Mouse (Mus musculus): ENCODE measurements around the gene Gm37240. TPM values are rescaled to one million over a fixed set of nuclear protein-coding genes. Genes with fewer than 3 reads are reported as not detected.

Gene Gm37240
- polyA plus RNA-seq, 1 experiment = not detected

DNA sequence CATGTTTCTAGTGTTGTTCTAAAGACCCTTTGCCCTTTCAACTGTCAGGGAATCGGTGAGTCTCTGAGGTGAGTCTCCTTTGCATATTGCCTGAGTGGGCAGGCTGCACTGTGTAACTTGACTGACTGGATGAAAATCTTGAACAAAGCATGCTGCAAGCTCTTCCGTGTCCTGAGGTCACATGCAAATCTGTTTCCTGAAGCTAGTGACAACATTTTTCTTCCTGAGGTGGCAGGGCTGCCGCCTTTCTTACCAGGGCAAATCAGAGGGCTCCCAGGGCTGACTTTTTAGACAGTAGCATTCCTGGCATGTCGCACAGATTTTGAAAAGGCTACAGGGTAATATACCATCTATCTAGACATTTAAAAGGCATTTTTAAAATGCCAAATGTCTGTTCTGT is 451.9 kb downstream of the Gm37240 start:
- 0 out of 2 replicates have a peak, but pooled peaks cover 2% of the 10 kb centered on the region for H3K4me1 ChIP-seq (ENCODE audit: control insufficient read depth, insufficient read depth, low read length)
- 79% methylated on average over 4 of the region's 4 CpGs for WGBS
- TF ChIP-seq CTCF (IDR thresholded peaks at IDR 0.05; ENCODE audit: insufficient read depth, low read depth, low read length) (no peak), POLR2A (IDR thresholded peaks at IDR 0.05; ENCODE audit: insufficient read depth, low read depth, low read length) (no peak)
- no peak overlapping the region for H3K4me3 ChIP-seq (ENCODE audit: insufficient read depth, low read depth, low read length)
- H3K27ac ChIP-seq (ENCODE audit: insufficient read depth, low read depth, low read length) = no peak overlapping the region

DNA sequence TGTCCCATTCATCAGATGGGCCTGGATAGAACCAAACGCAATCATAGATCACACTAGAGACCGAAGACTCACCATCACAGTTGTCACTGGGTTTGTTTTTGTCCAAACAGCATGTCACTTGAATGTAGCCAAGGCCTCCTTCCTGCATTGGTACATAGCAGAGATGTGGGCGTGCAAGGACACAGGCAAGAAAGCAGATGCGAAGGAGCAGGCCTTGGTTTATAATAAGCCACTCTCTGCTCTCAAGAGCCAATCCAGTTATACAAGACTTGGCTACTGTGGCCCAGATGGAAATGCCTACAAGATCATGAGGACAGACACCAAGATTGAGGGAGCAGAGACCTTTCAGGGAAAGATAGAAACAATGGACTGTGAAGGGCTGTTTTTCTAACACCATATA is 456.1 kb downstream of the Gm37240 start:
- Histone ChIP-seq H3K4me3 (ENCODE audit: insufficient read depth, low read depth, low read length) (no peak overlapping the region), H3K4me1 (ENCODE audit: control insufficient read depth, insufficient read depth, low read length) (no peaks in the 10 kb centered on the region), H3K27ac (ENCODE audit: insufficient read depth, low read depth, low read length) (no peak overlapping the region)
- TF ChIP-seq CTCF (IDR thresholded peaks at IDR 0.05; ENCODE audit: insufficient read depth, low read depth, low read length) = no peak
- no peak for TF ChIP-seq POLR2A (IDR thresholded peaks at IDR 0.05; ENCODE audit: insufficient read depth, low read depth, low read length)
- 97% methylated on average over 4 of the region's 4 CpGs for WGBS

DNA sequence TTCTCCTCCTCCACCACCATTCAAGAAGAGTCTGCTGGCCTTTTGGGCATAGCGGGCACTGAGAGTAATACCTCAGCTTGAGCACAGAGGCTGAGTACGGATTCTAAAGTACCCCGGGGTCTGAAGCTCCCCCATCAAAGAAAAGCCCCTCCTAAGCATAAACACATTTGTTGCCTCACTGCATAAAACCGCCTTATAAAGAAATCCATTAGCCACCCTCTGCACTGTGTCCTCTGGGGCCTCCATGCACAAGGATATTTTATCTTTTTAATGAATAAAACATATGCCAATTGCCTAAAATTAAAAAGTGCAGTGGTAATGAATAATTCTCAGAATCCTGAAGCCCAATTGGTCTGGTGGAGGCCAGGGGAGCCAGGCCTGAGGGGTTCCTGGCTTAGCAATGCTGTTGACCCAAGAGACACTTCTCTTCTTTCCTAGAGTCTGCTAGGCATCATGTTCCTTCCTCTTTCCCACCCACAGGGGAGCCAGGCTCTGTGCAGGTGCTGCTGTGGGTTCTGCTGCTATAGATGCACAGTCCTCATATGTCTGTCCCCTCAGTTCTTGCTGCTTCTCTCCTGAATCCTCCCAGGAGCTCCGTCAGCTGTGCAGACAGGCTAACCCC is 463.8 kb downstream of the Gm37240 start:
- TF ChIP-seq POLR2A (IDR thresholded peaks at IDR 0.05; ENCODE audit: insufficient read depth, low read depth, low read length) = no peak
- no peak for TF ChIP-seq CTCF (IDR thresholded peaks at IDR 0.05; ENCODE audit: insufficient read depth, low read depth, low read length)
- WGBS = 69% methylated on average over 5 of the region's 5 CpGs
- peaks cover 12% of the 10 kb centered on the region for H3K4me1 ChIP-seq (ENCODE audit: control insufficient read depth, insufficient read depth, low read length)
- 0 out of 2 replicates have a peak overlapping the region, but pooled peaks have one; percentile 4 for H3K27ac ChIP-seq (ENCODE audit: insufficient read depth, low read depth, low read length)
- no peak overlapping the region for H3K4me3 ChIP-seq (ENCODE audit: insufficient read depth, low read depth, low read length)

DNA sequence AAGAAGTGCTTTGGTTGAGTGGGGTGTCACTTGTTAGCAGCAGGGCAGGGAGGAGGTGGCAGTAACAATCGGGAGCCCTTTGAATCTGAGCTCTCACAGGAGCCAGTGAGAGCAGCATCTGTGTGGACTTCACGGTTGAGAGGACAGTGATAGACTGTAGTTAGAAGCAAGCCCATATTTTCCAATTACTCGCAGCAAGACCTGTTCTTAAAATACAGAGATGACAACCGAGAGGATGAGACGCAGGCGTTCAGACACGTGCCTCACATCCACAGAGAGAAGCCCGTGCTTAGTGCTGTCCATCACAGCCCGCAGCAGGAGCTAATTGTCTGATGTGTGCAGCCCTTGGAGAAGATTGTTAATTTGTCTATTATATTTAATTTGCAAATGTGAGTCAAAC is 465.9 kb downstream of the Gm37240 start:
- Histone ChIP-seq H3K4me1 (ENCODE audit: control insufficient read depth, insufficient read depth, low read length) (peaks cover 12% of the 10 kb centered on the region), H3K27ac (ENCODE audit: insufficient read depth, low read depth, low read length) (no peak overlapping the region), H3K4me3 (ENCODE audit: insufficient read depth, low read depth, low read length) (no peak overlapping the region)
- 52% methylated on average over 9 of the region's 9 CpGs for WGBS
- TF ChIP-seq CTCF (IDR thresholded peaks at IDR 0.05; ENCODE audit: insufficient read depth, low read depth, low read length) (no peak), POLR2A (IDR thresholded peaks at IDR 0.05; ENCODE audit: insufficient read depth, low read depth, low read length) (no peak)

DNA sequence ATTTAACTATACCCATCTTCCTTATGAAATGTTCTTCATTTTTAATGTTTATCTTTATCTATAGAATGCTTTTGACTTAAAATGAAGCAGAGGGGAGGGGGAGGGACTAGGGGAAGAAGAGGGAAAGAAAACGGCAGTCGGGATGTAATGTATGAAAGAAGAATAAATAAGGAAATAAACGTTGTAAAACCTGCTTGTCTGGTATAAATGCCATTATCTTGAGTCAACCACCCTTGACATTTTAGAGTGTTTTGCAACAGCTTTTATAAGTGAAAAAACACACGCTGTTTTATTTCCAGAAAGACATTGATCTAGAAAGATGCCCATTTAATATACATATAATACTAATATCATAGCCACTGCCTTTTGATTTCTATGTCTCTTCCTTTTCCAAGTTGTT is 469.7 kb downstream of the Gm37240 start:
- no peak overlapping the region for H3K4me3 ChIP-seq (ENCODE audit: insufficient read depth, low read depth, low read length)
- H3K27ac ChIP-seq (ENCODE audit: insufficient read depth, low read depth, low read length) = no peak overlapping the region
- WGBS = 86% methylated on average over 4 of the region's 4 CpGs
- TF ChIP-seq CTCF (IDR thresholded peaks at IDR 0.05; ENCODE audit: insufficient read depth, low read depth, low read length) (no peak), POLR2A (IDR thresholded peaks at IDR 0.05; ENCODE audit: insufficient read depth, low read depth, low read length) (no peak)
- peaks cover under 1% of the 10 kb centered on the region; the same call in 1 of the 2 replicates for H3K4me1 ChIP-seq (ENCODE audit: control insufficient read depth, insufficient read depth, low read length)

DNA sequence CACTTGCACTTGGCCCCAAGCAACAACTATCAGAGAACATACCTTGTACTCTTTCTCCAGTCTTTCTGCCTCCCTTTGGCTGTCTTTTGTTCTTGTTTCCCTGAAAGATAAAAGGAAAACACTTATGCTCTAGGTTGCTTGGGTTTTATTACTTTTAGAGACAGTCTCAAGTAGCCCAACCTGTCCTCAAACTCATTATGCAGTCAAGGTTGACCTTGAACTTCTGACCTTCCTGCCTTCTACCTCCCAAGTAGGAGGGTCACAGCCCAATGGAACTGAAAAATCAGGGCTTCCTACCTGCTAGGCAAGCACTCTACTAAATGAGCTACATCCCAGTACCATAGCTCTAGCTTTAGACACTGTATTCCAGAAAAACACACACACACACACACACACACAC is 488.5 kb downstream of the Gm37240 start:
- H3K4me1 ChIP-seq (ENCODE audit: control insufficient read depth, insufficient read depth, low read length) = no peaks in the 10 kb centered on the region
- no peak overlapping the region for H3K4me3 ChIP-seq (ENCODE audit: insufficient read depth, low read depth, low read length)
- no peak for TF ChIP-seq CTCF (IDR thresholded peaks at IDR 0.05; ENCODE audit: insufficient read depth, low read depth, low read length)
- no peak for TF ChIP-seq POLR2A (IDR thresholded peaks at IDR 0.05; ENCODE audit: insufficient read depth, low read depth, low read length)
- no peak overlapping the region for H3K27ac ChIP-seq (ENCODE audit: insufficient read depth, low read depth, low read length)

DNA sequence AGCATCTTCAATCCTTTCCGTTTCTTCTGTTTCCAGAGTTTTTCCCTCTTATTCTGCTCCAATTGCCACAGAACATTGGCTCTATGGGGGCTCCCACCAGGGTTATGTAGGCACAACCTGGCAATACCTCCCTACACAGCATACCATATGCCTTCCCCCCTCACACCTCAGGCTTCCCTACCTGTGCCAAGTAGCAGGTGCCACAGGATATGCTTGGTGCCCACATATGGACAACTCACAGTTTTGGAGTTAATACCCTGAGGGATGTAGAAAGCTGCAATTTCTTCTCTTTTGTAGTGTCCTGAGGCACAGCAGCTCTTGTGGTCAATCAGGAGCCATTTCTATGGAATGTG is 488.9 kb downstream of the Gm37240 start:
- no peak for TF ChIP-seq CTCF (IDR thresholded peaks at IDR 0.05; ENCODE audit: insufficient read depth, low read depth, low read length)
- no peak for TF ChIP-seq POLR2A (IDR thresholded peaks at IDR 0.05; ENCODE audit: insufficient read depth, low read depth, low read length)
- Histone ChIP-seq H3K27ac (ENCODE audit: insufficient read depth, low read depth, low read length) (no peak overlapping the region), H3K4me1 (ENCODE audit: control insufficient read depth, insufficient read depth, low read length) (no peaks in the 10 kb centered on the region), H3K4me3 (ENCODE audit: insufficient read depth, low read depth, low read length) (no peak overlapping the region)
- 84% methylated on average over 1 of the region's 1 CpGs for WGBS

DNA sequence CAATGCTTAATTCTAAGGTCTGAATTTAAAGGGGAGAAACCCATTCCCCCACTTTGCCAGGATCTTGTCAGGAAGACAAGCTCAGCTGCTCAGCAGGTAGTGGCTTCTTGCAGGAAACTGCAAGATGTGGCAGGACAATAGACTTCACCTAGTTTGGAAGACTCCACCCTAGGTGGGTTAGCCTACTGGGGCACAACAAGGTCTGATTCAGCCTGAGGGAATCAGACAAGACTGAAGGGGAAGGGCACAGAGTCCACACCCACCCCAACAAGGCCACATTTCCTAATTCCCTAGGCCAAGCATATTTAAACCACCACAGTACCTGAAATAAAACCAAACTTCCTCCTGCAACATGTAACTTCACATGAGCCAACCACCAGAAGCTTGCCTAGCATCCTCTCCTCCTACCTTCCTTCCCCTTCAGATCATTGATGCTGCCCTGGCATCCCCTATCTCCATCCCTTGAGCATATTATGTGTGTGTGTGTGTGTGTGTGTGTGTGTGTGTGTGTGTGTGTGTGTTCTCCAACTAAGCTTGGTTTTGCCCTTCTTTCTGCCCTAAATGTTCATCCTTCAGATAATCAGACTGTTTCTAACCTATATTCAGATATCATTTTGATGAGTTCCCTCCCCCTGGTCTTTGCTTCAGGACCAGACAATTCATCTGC is 489.4 kb downstream of the Gm37240 start:
- no peak for TF ChIP-seq CTCF (IDR thresholded peaks at IDR 0.05; ENCODE audit: insufficient read depth, low read depth, low read length)
- no peak for TF ChIP-seq POLR2A (IDR thresholded peaks at IDR 0.05; ENCODE audit: insufficient read depth, low read depth, low read length)
- Histone ChIP-seq H3K4me3 (ENCODE audit: insufficient read depth, low read depth, low read length) (no peak overlapping the region), H3K27ac (ENCODE audit: insufficient read depth, low read depth, low read length) (no peak overlapping the region), H3K4me1 (ENCODE audit: control insufficient read depth, insufficient read depth, low read length) (no peaks in the 10 kb centered on the region)

DNA sequence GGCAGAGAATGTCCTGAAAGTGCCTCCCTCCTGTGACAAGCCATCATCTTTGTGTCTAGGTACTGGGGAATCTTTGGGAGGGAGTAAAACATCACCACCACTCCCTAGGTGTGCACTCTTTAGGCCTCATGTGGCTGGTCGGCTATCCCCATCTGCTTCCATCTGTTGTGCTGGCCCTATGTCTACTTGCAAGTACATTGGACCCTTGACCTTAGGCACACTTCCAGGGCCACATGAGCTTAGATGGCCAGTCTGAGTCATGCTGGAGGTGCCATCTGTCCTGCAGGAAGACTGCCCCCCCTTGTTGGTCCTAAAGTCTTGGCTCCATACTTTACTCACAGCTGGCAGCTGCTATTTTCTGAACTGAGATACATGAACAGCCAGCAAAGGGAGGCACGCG is 493.9 kb downstream of the Gm37240 start:
- Histone ChIP-seq H3K27ac (ENCODE audit: insufficient read depth, low read depth, low read length) (no peak overlapping the region), H3K4me1 (ENCODE audit: control insufficient read depth, insufficient read depth, low read length) (peaks cover 8% of the 10 kb centered on the region), H3K4me3 (ENCODE audit: insufficient read depth, low read depth, low read length) (no peak overlapping the region)
- TF ChIP-seq POLR2A (IDR thresholded peaks at IDR 0.05; ENCODE audit: insufficient read depth, low read depth, low read length) (no peak), CTCF (IDR thresholded peaks at IDR 0.05; ENCODE audit: insufficient read depth, low read depth, low read length) (no peak)
- 92% methylated on average over 3 of the region's 3 CpGs for WGBS

Measured in olfactory bulb, adult 2 months (tissue).